Mouse (Mus musculus) kidney, postnatal 10 days (tissue): ENCODE data around the gene Def8.
A peak's percentile ranks its signal among the peaks of the same experiment; 100 is the strongest.
"Not testable (repeated sequence)": the region's sequence is repeated elsewhere in the genome, so short reads cannot be mapped to it uniquely, and the experiment has no call there.

Source experiments
- DNase-seq: peaks from one replicate; pipeline ENCODE4 v3.0.0; 2021; ENCODE audit warnings: mixed read lengths

Gene Def8

DNA sequence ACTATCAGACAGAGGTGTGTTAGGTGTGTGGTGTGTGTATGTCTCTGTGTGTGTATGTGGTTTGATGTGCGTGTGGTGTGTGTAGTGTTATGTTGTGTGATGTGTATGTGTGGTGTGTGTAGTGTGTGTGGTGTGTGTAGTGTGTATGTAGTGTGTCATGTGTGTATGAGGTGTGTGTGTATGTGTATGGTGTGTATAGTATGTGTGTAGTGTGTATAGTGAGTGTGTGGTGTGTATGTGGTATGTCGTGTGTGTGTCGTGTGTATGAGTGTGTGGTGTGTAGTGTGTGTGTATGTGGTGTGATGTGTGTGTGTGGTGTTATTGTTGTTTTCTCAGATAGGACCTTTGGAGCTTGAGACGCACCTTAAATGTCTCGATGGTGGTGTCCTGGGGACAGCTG lies 19.0 kb downstream of the Def8 start:
- DNase-seq = no peak

DNA sequence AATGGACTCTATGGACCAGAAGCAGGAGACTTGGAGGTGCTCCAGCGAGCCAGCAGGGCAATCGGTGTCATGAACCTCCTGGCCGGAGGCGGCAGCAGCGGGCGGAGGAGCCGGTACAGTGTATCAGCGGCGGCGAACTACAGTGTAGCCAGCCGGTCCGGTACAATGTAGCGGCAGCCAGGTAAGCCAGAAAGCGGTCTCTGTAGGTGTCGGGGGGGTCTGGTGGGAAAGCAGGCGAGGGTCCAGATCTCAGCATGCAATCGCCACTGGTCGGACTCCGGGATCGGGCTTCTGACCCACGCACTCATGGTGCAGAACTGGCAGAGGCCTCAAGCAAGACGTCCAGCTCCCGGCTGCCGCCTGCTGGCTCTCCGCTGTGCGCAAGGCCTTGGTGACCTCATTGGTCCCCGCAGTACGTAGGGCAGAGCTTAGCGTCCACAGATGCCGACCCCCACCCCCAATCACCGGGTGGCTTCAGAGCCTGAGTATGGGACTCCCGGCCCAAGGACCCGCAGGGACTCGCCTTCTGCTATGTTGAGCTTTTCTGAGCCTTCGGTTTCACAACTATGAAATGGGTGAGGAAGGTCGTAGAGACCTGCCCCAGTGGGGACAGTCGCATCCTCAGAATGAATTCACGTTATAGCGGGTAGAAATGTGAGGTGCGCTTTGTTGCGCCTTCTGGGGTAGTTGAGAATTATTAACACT lies 19.7 kb downstream of the Def8 start:
- peak; percentile 97 for DNase-seq

DNA sequence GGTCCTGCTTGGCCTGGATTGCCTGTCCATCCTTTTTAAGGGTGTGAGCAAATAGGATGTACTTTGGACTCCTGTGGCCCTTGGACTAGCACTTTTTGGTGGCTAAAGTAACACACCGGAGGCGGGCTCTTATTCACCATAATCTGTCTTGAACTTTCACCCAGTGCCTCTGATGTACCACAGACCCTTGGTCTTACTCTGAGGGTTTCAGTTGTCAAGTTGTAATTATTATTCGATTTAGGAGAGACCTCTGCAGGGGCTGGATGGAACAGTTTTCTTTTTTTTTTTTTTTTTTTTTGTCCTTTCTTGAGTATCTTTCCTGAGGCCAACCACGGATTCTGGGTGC lies 20.2 kb downstream of the Def8 start:
- peak; percentile 57 for DNase-seq

DNA sequence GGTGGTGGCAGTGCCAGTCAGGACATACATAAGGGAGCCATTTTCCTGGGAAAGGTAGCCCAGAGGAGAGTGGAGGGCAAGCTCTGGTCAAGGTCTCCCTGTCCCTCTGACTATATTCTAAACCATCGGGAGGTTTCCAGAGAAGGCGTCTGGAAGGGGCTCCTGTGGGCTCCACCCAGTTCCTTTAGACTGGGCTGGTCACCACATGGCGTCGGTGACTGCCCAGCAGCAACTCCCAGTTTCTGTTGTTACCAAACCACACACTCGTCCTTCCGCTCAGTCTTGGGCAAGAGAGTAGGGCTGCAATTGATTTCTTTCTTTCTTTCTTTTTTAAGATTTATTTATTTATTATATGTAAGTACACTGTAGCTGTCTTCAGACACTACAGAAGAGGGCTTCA lies 20.8 kb downstream of the Def8 start:
- no peak for DNase-seq

DNA sequence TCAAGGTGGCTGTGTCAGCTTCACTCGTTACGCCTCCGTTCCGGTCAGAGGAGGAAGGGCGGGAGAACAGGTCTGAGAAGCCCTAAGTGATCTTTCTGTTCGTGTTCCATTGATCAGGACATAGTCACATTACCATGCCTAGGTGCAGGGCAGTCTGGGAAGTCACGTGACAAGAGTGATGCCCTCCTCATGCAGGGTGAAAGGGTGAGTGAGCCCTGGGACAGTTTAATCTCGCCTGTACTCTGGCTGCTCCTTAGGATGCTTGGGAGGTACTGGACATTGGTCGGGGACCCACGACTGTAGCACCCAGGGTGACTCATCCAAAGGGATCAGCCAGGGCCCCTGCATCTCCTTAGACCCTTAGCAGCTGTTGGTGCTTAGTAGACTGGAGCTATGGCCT lies 22.7 kb downstream of the Def8 start:
- no peak for DNase-seq

DNA sequence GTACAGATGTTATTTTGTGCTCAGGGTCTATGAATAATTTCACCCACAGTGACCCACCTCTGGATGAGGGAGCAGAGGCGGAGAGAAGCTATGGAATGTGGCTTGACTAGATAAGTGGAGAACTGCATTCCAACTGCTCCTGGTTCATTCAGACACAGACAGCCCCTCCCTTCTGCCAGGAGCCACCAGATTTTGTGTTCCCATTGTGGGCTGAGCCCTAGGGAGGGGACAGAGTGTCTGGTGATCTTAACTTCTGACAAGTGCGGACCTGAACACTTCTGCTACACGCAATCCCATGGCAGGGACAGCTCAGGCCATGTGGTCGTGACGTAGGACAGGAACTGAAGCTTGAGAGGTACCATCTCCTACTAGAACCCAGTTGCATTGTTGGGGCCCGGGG lies 23.5 kb downstream of the Def8 start:
- DNase-seq = no peak

DNA sequence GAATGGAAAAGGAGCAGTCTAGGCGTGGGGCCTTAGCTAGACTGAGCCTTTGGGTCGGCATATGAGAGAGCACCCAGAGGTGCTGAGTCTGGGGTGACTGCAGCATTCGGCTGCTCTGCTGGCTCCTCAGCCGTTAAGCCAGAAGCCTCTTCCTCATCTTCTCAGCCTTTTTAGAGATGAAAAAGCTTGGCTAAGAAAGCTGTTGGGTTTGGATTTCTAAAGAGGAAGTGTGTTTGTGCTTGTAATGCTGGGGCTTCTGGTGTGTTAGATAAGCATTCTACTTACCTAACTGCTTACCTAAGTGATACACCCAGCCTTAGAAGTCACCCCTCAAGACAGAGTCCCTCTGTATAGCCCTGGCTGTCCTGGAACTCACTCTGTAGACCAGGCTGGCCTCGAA lies 27.5 kb downstream of the Def8 start:
- no peak for DNase-seq

DNA sequence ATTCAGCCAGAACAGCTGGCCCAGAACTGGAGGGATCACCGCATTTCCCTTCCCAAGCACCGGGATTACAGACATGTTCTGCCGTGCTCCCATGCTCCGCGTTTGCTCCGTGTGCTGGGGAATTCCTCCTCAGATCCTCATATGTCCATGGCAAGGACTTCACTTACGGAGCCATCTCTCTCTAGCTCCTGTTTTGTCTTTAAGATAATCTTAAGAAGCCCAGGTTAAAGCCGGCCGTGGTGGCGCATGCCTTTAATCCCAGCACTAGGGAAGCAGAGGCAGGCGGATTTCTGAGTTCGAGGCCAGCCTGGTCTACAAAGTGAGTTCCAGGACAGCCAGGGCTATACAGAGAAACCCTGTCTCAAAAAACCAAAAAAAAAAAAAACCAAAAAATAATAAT lies 28.4 kb downstream of the Def8 start:
- not testable (repeated sequence) for DNase-seq

DNA sequence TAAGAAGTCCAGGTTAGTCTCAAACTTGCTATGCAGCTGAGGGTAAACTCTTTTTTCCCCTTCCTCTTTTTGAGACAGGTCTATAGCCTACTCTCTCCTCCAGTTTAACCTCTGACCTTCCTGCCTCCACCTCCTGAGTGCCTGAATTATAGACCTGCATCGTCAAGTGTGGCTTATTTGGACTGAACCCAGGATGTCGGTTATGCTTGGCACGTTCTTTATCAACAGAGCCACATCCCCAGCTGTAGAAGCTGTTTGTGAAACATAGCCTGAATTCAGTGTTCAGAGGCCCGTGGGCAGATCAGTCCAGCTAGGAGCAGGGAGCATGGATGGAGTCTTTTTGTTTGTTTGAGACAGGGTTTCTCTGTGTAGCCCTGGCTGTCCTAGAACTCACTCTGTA lies 28.8 kb downstream of the Def8 start:
- no peak for DNase-seq

DNA sequence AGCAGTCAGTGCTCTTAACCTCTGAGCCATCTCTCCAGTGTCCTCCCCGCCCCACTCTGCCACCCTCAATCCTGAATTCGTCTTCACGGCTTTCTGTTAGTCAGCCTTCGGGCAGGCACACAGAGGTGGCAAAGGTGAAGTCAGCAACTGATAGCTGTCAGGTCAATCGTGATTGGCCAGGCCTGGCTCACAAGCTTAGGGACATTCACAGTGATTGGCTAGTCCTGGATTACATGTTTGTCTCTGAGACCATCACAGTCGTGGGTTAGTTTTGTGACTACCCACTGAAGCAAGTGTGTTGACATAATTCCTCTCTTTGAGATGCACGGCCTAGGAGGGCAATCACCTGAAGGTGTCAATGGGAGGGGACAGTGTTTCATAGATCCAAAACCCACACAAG lies 30.0 kb downstream of the Def8 start:
- no peak for DNase-seq

DNA sequence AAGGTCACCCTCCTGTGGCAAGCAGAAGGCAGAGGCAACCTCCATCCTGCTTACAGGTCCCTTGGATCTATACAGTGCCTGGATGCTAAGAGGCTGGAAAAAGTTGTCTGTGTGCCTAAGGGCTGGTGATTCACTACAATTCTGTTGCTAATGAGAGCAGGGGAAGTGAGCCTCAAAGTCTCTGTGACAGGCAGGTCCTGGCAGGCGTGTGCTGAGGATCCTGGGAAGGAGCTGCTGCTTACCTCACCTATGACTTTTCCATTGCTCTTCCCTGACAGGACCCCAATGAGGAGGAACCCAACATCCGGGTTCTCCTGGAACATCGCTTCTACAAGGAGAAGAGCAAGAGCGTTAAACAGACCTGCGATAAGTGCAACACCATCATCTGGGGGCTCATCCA lies 30.6 kb downstream of the Def8 start:
- no peak for DNase-seq

DNA sequence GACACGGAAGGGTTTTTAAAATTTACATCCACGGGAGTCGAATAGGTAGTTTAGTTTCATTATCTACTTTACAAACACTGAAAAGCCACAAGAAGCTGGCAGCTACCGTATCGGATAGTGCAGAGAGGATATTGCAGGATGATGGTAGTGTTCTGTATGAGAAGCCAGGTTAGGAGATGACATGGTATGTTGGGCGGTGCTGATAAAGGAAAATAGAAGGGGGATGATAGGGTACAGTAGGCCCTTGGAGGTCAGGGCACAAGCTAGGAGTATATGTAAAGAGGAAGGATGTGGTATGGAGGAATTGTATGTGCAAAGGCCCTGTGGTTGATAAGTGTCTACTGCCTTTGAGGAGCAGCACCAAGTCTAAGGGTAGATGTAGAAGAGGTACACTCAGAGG lies 31.2 kb downstream of the Def8 start:
- no peak for DNase-seq

DNA sequence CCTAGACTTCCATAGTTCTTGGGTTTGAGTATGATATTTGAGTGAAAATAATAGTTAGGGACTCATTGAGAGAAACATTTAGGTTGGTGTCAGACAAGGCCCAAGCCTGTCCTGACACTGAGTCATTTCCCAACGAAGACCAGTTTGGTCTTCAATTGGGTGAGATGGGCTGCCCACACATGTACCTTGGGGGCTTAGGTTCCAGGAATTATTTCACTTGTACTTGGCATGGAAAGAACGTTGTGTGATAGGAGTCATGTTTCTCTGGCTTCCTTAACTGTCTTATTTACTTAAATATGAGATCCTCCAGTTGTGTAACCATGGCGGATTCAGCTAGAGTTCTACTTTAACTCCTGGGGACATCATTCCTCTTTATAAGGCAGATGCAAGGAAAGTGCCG lies 40.3 kb downstream of the Def8 start:
- no peak for DNase-seq

DNA sequence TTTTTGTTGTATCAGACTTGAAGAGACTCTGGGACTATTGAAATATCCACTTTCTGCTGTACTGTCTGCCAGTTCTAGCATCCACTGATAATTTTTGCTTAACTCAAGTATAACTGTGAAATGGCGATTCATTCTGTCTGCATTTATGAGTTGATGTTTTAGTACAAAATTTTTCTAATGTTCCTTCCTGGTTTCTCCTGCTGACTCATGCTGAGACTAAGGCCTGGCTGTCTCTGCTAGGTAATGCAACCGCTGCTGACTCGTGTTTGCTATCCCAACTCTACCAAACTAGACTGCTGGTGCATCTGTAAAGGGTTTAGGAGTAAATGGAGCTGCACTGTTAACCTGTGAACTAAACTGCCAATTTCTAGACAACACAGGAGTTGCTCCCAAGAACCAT lies 44.1 kb downstream of the Def8 start:
- DNase-seq = no peak

DNA sequence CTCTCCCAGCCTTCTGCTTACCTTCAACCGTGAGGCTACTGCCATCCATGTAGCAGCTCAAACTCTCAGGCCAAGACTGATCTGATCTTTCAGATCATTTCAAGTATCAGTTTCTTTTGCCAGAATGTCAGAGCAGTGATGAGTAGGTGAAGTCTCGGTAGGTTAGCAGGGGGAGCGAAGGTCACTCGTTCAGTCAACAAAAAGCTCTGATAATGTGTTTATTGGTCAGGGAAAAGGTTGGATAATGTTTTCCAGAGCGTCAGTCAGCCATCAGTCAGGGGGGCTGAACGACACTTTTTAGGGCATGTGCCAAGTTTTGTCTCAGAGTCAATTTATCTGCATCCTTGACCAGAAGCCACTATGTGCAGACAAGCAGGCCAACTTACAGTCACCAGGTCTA lies 49.7 kb downstream of the Def8 start:
- not testable (repeated sequence) for DNase-seq

DNA sequence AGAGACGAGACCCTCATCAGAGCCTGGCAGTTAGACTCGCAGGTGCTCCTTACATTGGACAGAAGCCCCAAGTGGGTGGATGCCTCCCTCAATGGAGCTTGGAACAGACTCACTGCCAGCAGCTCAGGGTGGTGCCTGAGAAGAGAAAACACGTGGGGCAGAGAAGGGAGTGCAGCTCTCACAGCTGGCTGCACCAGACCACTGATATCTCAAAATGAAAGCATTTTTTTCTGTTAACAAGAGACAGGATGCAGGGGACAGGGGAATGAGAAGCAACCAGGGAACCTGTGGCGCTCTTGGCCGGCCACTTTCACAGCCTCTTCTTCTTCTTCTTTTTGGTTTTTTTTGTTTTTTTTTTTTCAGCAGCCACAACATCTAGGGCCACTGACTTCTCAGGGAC lies 51.2 kb downstream of the Def8 start:
- DNase-seq = not testable (repeated sequence)

DNA sequence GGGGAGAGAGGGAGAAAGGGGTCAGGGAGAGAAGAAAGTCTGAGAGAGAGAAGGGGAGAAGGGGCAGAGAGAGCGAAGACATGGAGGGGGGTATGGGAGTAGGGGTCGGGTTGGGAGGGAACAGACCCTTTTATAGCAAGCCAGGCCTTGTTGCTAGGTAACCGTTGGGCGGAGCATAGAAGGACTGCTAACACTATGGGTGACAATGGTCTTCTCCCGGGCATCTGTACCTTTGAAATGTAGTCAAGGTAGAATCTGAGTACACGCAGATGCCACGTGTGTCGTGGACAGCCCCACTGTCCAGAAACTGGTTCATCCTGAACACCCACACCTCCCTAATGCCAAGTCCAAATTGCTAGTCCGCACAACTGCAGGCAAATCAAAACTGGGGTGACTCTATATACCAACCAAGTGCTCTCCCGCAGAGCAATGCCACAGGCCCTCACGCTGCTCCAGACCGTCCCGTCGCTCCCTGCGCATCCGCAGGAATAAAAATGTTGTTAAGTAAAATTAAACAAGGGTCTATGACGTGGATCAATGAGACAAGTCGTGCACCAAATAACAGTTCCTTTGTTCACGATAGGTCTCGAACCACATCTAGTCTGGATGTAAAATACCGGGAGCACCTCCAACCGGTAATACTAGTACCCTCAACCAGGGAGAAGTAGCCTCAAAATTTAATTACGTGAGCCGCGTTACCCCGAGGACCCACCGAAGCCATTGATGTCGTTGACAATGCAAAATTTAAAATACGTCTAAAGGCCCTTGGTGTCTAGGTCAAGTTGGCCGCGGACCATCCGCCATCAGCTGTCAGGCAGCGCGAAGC lies 53.8 kb downstream of the Def8 start:
- peak; percentile 23 for DNase-seq

DNA sequence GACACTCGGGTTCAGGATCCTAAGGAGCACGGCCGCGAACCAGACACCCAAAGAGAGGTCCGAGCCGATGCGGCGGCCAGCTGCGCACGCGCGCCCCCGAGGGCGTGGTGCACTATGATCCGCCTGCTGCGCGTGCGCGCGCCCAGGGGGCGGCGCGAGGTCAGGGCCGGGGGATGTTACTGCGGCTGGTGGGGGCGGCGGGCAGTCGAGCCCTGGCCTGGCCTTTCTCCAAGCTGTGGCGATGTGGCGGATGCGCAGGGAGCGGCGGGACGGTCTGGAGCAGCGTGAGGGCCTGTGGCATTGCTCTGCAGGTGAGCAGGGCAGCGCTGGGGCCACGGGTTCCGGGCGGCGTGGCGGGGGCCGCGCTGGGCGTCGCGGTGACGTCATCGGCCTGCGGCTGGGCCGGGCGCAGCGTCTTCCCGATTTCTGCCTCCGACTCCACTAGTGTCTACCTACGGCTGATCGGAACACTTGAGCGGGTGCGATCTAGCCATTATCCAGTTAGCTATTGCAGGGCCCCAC lies 54.5 kb downstream of the Def8 start, which contains the start of gene Afg3l1:
TSS of gene Afg3l1 (plus strand) at position 167 of the 522 bp plus-strand sequence.
- DNase-seq = peak; percentile 97

DNA sequence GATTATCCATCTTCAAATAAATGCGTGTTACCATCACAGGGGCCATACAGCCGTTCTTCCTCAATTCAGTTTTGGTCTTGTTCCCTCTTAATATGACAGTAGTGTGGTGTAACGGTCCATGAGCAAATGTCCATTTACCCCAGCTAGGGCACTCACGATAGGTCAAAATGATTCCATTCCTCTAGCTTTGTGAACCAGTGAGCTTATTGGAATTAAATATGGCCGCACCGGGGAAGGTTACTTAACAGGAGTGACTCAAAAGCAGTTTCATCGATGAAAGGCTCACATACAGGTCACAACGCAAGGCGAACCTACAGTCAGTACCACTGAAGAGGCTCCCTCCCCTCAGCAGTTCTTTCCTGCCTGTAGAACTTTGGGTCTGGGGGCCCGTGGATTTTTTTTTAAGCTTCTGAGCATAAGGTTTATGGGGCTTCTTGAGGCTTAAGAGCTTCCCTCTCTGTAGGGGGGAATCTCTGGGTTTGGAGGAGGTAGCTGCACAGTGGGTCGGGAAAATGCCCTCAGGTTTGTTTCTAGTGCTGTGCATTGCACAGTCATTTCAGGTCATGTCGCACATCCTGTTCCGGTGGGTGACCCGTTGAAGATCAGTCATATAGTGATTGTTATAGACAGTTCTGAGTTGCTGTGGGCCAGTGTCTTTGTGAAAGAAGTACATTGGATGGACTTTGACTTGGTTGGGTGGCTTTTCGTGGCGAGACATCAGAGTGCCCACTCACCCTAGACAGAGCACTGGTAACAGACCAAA lies 55.3 kb downstream of the Def8 start:
- DNase-seq = no peak

DNA sequence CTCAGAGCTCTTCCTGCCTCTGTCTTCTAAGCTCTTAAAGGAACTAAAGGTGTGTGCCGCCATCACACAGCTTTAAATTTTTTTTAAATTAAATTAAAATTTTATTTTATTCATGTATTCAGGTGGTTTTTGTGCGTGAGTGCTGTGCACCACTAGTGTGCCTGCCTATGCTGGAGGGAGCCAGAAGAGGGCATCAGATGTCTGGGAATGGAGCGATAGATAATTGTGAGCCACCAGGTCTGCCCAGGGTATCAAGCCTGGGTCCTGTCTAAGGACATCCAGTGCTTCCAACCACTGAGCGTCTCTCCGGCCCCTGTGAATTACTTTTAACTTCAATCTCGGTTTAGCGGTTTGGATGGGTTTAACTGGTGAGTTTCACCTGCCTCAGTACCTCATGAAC lies 59.3 kb downstream of the Def8 start:
- DNase-seq = no peak

DNA sequence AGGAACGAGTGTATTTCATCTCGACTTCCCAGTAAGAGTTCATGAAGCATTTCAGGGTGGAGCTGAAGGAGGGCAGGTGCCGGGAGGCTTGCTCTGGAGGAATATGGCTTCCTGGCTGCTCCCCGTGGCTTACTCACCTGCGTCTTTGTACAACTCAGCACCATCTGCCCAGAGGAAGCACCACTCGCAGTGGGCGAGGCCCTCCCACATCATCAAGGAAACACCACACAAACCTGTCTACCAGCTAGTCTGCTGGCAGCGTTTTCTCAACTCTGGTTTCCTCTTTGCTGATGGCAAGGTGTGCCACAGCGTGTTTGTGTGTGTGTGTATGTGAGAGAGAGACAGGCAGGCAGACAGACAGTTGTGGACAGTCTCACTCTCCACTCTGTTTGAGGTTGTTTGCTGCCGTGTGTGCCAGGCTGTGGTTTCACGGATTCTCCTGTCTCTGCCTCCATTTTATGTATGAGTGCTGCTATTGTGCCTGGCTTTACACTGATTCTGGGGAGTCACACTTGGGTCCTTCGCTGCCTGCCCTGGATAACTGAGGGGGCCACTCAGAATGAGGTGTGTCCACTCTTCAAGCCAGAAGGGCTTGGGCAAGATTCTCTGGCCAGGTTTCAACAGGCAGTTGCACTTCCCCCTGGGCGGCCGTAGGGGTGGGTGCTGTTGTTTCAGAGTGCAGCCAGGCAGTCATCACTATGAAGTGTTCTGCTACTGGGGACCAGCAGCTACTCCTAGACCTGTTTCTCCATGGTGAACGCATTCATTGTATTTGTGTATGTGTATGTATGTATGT lies 68.2 kb downstream of the Def8 start:
- no peak for DNase-seq

DNA sequence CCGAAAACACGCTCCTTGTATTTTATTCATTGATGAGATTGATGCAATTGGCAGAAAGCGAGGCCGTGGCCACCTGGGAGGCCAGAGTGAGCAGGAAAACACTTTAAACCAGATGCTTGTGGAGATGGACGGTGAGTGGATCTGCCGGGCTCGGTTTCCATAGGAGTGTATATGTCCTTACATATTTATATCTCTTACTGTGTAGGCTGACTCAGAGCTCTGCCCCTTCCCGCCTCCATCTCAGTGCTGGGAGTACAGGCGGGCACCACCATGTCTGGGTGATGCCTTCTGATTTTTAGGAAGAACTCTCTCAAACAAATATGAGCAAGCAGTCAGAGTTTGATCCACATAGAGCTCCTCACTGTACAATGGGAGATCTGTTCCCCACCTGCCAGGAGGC lies 69.6 kb downstream of the Def8 start:
- DNase-seq = no peak

DNA sequence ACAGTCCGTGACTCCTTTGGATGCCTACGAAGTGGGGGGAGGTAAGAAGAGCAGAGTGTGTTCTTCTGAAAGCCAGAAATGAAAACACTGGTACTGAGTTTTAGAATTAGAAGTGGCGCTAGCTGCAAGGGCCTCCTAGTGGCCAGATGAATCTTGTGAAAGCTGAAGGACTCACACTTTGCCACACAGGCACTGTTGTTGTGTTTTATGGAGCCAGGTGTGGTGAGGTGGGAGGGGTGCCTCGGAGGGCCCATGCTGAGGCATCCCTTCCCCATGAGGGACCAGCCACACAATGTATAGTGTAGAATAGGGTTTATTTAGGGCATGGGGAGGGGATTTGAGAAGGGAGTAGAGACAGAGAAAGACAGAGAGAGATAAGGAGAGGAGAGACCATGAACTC lies 74.4 kb downstream of the Def8 start:
- DNase-seq = no peak
